Mouse (Mus musculus): Measurements from ENCODE around the gene Fhit. TPM values are rescaled to one million over a fixed set of nuclear protein-coding genes. Genes with fewer than 3 reads are reported as not detected.

Gene Fhit
- polyA plus RNA-seq, 1 experiment from 2014 or later = 1.7 TPM

DNA sequence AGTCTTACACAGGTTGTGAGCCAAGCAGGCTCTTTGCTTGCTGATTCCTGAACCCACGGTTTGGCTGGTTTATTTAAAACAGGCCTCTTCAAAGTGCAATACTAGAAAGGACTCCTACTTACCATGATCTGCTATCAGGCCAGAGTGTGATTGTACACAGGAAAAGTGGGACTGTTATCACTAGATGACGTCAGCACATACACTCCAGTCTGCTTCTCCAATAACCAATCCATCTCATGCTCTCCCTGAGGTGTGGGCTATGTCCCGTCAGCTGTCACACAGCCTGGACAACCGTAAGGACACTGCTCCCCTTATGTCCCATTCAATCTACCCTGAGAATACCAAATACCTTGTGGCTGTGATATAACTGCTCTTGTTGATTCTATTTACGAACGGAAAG is 1519.2 kb downstream of the Fhit start:
- no peak for TF ChIP-seq CTCF (IDR thresholded peaks at IDR 0.05)
- in situ Hi-C loops (cut with MboI; ENCODE audit: low pct_unique_long_range_greater_than_20kb) = no loop called here
- H3K27me3 ChIP-seq = no peaks in the 10 kb centered on the region
- CTCF ChIA-PET = no interaction called here
- POLR2A ChIA-PET = no interaction called here
- DNase-seq (ENCODE audit: low read depth, low spot score) (no peak), ATAC-seq (no peak)

DNA sequence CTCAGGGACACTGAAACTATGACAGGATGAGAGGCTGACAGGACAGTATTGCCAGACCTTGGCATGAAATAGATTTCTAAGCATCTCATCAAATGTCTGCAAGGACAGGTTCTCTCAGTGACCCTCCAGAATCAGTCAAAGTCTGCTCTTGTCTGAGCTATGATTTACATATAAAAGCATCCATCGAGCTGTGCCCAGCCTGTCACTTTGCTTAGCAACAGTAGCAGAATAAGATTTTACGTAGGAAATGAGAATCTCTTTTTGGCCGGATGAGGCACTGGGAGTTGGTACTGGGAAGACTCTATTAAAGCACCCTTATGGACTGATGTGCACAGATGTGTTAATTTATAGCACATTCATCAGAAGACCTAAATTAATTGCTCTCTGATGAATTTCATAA is 1519.8 kb downstream of the Fhit start:
- in situ Hi-C loops (cut with MboI; ENCODE audit: low pct_unique_long_range_greater_than_20kb) = no loop called here
- H3K27me3 ChIP-seq = no peaks in the 10 kb centered on the region
- DNase-seq (ENCODE audit: low read depth, low spot score) (no peak), ATAC-seq (no peak)
- TF ChIP-seq CTCF (IDR thresholded peaks at IDR 0.05) = no peak
- CTCF ChIA-PET = no interaction called here
- POLR2A ChIA-PET = no interaction called here

DNA sequence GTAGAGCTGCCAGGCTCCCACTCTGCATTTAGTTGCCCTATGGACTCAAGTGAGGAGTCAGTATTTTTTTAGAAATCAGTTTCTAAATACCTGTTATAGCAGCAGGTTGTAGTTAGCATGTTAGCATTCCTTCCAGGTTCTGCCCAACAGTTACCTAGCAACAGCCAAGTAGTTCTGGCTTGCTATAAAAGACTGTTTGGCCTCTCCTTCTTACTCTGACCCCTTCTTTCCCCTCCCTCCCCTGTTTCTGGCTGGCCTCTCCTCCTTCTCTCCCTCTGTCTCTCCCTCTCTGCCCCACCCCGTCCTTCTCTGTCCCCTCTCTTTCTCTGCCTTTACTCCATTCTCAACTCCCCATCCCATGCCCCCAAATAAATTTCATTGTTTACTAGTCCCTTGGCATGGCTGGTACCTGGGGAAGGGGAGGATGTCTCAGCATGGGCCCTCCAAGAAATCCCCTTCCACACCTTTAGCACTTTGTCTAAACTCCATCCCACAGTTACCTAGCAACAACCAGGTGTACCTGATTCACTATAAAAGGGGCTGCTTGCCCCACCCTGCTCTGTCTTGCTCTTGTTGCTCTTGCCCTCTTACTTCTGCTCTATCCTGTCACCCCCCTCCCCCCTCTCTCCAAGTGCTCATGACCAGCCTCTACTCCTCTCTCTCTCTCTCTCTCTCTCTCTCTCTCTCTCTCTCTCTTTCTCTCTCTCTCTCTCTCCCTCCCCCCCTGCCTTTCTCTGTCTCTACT is 1527.4 kb downstream of the Fhit start:
- H3K27me3 ChIP-seq = no peaks in the 10 kb centered on the region
- ChIA-PET POLR2A (no interaction called here), CTCF (no interaction called here)
- DNase-seq (ENCODE audit: low read depth, low spot score) (no peak), ATAC-seq (no peak)
- in situ Hi-C loops (cut with MboI; ENCODE audit: low pct_unique_long_range_greater_than_20kb) = no loop called here
- TF ChIP-seq CTCF (IDR thresholded peaks at IDR 0.05) = no peak

DNA sequence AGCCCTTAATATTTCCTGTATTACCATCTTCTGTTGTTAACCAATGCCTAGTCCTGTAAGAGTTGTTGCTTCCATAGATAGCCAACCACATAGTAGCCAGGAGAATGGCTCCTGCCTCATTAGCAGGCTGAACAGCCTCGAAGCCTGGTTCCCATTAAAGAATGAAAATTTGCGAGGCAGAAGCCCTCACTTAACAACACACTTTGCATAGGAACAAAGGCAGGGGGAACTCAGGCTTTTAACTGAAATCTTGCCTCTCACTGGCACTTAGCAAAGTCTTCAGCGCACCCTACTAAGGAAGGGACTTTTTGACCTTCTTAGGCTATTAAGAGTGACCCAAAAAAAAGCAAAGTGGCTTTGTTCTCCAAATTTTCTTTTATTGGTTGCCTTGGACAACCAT is 1529.3 kb downstream of the Fhit start:
- in situ Hi-C loops (cut with MboI; ENCODE audit: low pct_unique_long_range_greater_than_20kb) = no loop called here
- ChIA-PET POLR2A (no interaction called here), CTCF (no interaction called here)
- no peak for DNase-seq (ENCODE audit: low read depth, low spot score)
- no peaks in the 10 kb centered on the region for H3K27me3 ChIP-seq
- TF ChIP-seq CTCF (IDR thresholded peaks at IDR 0.05) = no peak
- no peak for ATAC-seq

DNA sequence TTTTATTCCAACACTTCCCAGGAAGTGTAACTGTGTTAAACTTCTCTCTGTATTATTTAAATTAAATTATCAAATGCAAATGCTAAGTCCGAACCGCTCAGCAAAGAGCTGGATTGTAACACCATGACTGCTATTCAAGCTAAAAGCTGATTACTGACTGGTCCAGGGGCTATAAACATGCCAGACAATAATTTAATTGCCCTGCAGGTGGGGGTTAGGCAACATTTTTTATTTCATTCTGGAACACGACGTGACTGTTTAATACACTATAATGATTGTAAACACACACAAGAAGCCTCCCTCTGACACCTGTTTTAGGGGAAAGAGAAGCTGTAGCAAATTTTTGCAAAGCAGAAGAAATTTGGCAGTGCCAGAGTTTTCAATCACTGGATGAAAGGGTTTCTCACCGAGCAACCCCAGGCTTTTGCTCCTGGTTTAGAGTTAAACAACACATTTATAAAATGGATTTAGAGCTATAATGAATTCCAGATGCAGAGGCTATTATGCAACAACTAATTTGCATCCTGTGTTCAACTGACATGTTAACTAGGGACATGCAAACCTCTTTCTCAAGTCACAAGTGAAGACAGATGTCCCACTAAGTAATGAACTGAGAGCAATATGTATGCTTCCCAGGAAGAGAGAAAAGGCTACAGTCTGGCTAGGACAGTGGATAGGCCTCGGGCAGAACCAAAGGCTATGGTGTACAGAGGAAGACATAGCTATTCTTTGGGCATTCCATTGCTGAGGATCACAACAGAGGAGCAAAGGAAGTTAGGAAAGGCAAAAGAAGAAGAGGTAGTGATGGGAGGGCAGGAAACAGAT is 1538.4 kb downstream of the Fhit start:
- POLR2A ChIA-PET = no interaction called here
- no peak for TF ChIP-seq CTCF (IDR thresholded peaks at IDR 0.05)
- no peaks in the 10 kb centered on the region for H3K27me3 ChIP-seq
- CTCF ChIA-PET = interaction anchor here (1.5 to 2.5 kb wide), 2 partner anchors 10 to 43 kb away, joined by 3 to 13 read pairs; no protein-coding TSS in a partner anchor
- ATAC-seq (no peak), DNase-seq (ENCODE audit: low read depth, low spot score) (no peak)
- in situ Hi-C loops (cut with MboI; ENCODE audit: low pct_unique_long_range_greater_than_20kb) = no loop called here

DNA sequence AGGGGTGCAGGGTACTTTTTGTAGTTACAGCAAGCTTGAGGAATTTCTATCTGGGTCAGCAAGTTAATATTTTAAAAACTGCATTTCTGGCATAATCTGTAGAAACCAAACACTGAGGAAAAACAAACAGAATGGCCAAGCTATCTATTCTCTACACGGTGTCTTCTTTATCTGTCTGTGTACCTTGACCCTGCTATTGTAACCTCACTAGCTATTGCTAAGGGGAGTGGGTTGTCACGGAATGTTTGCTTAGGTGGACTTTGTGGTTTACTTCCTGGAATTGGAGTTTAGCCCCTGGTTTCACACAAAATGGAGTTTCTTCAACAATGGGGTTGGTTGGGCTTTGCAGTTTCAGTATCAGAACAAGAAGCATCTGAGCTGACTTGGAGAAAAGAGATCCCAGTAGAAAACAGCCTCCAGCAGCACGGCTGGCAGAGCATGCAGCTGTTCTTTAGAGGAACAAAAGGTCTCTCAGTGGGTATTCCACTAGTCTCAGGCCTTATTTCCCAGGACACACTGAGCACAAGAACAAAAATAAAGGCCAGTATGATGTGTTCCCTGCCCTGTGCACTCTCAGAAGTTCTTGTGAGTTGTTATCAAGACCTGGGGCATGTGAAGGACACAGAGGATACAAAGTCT is 1540.8 kb downstream of the Fhit start:
- TF ChIP-seq CTCF (IDR thresholded peaks at IDR 0.05) = no peak
- H3K27me3 ChIP-seq = no peaks in the 10 kb centered on the region
- in situ Hi-C loops (cut with MboI; ENCODE audit: low pct_unique_long_range_greater_than_20kb) = no loop called here
- no peak for ATAC-seq
- no peak for DNase-seq (ENCODE audit: low read depth, low spot score)
- POLR2A ChIA-PET = interaction anchor here (0.6 kb wide), 1 partner anchor 343 kb away, joined by 3 read pairs; no protein-coding TSS in a partner anchor
- CTCF ChIA-PET = no interaction called here

DNA sequence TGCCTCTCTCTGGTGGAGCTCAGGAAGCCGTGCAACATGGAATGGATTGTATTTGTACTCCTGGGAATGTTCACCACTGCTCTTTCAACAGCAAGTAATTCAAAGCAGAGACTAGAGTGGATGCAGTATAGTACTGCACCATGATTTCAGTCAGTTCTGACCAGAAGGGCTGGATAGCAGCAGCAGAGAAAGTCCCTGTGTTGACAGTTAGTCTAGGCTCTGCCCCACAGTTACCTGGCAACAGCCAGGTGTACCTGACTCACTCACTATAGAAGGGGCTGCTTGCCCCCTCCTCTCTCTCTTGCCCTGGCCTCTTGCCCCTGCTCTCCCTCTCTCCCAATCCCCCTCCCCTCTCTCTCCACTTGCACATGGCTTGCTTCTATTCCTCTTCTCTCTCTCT is 1542.0 kb downstream of the Fhit start:
- CTCF ChIA-PET = no interaction called here
- ATAC-seq (no peak), DNase-seq (ENCODE audit: low read depth, low spot score) (no peak)
- in situ Hi-C loops (cut with MboI; ENCODE audit: low pct_unique_long_range_greater_than_20kb) = no loop called here
- H3K27me3 ChIP-seq = no peaks in the 10 kb centered on the region
- POLR2A ChIA-PET = no interaction called here
- no peak for TF ChIP-seq CTCF (IDR thresholded peaks at IDR 0.05)

DNA sequence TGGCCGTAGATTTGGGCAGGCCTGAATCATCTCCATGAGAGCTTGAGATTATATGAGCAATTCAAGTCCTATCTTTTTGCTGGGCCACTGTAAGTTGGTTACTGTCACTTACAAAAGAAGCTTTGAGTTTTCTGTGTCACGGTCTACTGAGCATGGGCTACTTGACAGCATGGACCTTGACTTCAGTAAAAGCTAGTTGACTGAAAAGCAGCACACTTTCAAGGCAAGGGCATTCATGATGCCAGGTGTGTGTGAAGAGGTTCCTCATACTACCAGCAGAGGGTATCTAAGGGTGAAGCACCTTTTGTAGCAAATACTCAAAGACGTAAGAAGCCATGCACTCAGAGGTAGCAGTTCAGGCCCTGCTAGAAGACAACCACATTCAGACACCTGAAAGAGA is 1548.7 kb downstream of the Fhit start:
- no peak for ATAC-seq
- CTCF ChIA-PET = interaction anchor here (2.8 kb wide), 1 partner anchor 11 kb away, joined by 13 read pairs; no protein-coding TSS in a partner anchor
- POLR2A ChIA-PET = no interaction called here

DNA sequence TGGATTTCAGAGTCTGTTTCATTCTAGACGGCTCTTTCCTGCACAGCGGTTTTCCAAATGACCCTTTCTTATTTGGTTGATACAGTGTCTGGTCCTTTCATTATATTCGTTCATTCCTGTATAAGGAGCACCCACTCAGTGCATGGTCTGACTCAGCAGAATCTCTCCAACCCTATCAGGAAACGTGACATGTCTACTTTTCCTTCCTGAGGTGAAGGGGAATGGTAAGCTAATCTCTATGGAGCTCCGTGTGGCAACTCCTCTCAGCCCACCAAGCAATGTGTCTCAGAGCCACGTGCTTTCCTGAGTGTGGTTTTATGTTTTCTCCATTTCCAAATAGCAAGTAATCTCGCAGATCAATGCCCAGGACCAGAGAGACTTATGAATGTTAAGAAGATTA is 1552.7 kb downstream of the Fhit start:
- ATAC-seq = no peak
- H3K27me3 ChIP-seq = no peaks in the 10 kb centered on the region
- ChIA-PET CTCF (no interaction called here), POLR2A (no interaction called here)
- in situ Hi-C loops (cut with MboI; ENCODE audit: low pct_unique_long_range_greater_than_20kb) = no loop called here
- DNase-seq (ENCODE audit: low read depth, low spot score) = no peak
- no peak for TF ChIP-seq CTCF (IDR thresholded peaks at IDR 0.05)

More for the DNA sequence above, 1548.7 kb downstream of the Fhit start:
- in situ Hi-C loops (cut with MboI; ENCODE audit: low pct_unique_long_range_greater_than_20kb) = no loop called here
- DNase-seq (ENCODE audit: low read depth, low spot score) = no peak
- no peaks in the 10 kb centered on the region for H3K27me3 ChIP-seq
- peak; percentile 26 for TF ChIP-seq CTCF (IDR thresholded peaks at IDR 0.05)

DNA sequence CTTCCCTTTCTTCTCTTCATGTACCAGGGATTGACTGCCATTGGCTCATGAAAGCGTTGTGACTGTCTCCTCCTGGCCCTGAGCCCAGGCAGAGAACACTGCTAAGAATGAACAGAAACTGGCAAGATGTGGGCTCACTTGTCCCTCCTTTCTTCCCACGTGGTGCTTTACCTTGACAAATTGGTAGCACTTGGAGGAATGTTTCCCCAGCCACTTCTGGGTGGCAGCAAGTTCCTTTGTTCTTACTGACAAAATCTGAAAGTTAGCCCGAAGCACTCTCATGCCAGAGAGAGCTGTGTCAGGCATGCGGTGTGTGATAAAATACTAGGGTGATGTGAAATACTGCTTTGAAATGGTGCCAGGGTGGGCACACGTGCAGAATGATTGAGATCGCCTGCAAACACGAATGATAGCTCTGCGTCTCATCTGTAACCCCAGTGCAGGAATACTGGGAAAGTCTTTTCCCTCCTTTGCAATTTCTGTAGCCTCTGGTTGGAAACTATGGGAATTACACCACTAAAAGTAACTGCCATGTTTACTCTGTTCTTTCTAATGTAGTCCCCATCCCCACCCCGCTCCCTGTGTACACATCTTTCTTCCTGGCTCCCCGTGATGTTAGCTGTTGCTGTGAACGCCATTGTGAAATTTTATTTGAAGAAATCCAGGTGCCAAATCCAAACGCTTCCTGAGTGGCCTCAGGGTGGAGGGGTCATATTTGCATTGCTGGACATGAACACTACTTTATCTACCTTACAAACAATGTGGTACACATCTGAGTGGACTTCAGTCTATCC is 1555.1 kb downstream of the Fhit start:
- POLR2A ChIA-PET = no interaction called here
- CTCF ChIA-PET = no interaction called here
- DNase-seq (ENCODE audit: low read depth, low spot score) = no peak
- H3K27me3 ChIP-seq = no peaks in the 10 kb centered on the region
- in situ Hi-C loops (cut with MboI; ENCODE audit: low pct_unique_long_range_greater_than_20kb) = no loop called here
- no peak for TF ChIP-seq CTCF (IDR thresholded peaks at IDR 0.05)
- ATAC-seq = no peak

Data from Patski (cell line).